Mouse (Mus musculus) left cerebral cortex, adult 2 months (tissue): Measurements from ENCODE around the gene Gm8050. TPM values are rescaled to one million over a fixed set of nuclear protein-coding genes. Genes with fewer than 3 reads are reported as not detected.
"Not testable (repeated sequence)": the region's sequence is repeated elsewhere in the genome, so short reads cannot be mapped to it uniquely, and the experiment has no call there.

ENCODE experiments used
- DNase-seq, 2 experiments: peaks; one replicate each; pipeline ENCODE4 v3.0.0; 2021 to 2022; ENCODE audit warnings: low spot score in 2 of 2, mixed read lengths in 1 of 2; ENCODE audit errors: extremely low spot score in 1 of 2
- H3K27ac ChIP-seq: fragments of 200-600 bp; 2 replicates; pipeline ENCODE4 v1.8.1; 2022
- H3K4me3 ChIP-seq: fragments of 200-600 bp; 2 replicates; pipeline ENCODE4 v1.8.1; 2022
- intact Hi-C: fragments of 180-260 bp; cut with DNase I; formaldehyde crosslinking; loops from one replicate; pipeline ENCODE4 v1.15.1; 2025
- long read RNA-seq, 2 experiments: library from polyadenylated mRNA; stranded (forward); transcript quantifications; one replicate each; pipeline ENCODE4 v2.0.0; 2021; ENCODE audit warnings: borderline mapping rate in 2 of 2
- total RNA-seq, 2 experiments: library from RNA; stranded (reverse); gene quantifications; 2 replicates each; pipeline ENCODE4 v1.2.3; 2021

Gm8050 gene
- not detected for total RNA-seq
- long read RNA-seq, experiment 1, result 0 reads
- long read RNA-seq, experiment 2, result 0 reads

DNA sequence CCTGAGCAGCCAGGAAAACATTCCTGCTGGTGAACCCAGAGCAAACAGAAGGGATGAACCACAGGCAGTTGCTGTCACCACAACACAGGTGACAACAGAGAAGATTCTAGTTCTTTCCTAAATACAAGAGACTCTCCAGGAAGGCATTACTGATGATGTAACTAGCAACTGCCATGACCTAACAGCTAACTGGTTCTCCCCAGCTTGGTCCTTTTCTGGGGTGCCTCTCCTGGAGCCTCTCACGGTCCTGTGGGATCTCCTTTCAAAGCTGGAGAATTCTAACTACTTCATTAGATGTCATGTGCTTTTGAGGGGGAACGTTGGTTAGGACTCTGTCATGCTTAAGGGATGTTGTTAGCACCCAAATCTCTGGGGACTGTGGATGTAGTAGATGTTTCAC, at the start of gene Gm8050:
Gene Gm8050 (minus strand): TSS at position 101 of the 400 bp plus-strand sequence.
- intact Hi-C loops, H3K27ac ChIP-seq, DNase-seq, H3K4me3 ChIP-seq: not testable (repeated sequence)

GRCm38 (mm10) chr14:6757231-6757536, 37.1 kb upstream of the Gm8050 start:
- H3K4me3 ChIP-seq, intact Hi-C loops, H3K27ac ChIP-seq: not testable (repeated sequence)
- peak; percentile 6 to 8 for DNase-seq

DNA sequence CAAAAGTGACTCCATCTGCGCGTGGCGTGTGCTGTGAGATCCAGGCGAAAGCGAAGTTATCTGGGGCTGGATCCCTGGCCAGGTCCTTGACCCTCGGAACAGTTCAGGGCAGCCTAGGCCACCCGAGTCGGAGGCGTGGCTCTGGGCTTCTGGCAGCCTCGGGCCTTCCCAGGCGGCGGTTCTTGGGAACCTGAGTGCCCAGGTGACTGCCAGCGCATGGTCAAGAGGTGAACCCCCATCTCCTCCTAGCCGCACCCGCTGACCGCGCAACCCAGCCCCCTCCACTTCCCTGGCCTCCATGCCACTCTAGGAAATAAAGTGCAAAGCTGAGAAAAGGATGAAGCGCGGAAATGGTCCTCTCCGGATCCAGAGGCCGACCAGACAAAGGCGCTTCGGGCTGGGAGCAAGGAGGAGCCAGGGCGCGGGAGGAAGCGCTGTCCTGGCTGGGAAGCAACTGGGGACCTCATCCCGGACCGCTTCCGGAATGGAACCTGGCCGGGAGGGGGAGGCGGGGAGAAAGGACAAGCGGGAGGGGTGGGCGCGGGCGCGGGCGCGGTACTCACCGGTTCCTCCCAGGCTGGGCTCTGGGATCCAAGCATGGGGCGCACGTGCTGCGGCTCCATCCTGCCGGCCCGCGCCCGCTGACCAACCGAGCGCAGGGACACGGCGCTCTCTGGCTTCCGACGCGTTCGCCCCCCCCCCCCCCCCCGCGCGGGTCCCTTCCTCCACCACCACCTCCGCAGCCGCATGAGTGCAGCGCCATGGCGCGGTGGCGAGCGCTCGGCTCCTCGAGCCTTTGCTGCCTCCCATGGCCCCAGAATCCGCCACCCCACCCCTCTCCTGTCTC, 36.6 kb upstream of the Gm8050 start:
- H3K4me3 ChIP-seq, result peak overlapping the region; percentile 31
- H3K27ac ChIP-seq, intact Hi-C loops: not testable (repeated sequence)
- peak; percentile 7 to 11 for DNase-seq

DNA sequence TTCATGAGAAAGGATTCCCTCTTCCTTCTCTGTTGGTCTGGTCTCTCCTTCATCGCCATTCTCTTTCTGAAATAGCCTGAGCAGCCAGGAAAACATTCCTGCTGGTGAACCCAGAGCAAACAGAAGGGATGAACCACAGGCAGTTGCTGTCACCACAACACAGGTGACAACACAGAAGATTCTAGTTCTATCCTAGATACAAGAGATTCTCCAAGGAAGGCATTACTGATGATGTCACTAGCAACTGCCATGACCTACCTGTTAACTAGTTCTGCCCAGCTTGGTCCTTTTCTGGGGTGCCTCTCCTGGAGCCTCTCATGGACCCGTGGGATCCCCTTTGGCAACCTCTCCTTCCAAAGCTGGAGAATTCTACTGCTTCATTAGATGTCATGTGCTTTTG, 22.2 kb upstream of the Gm8050 start, which contains the start of gene Gm3636:
Gene Gm3636 (minus strand): TSS at position 101 of the 400 bp plus-strand sequence.
- H3K27ac ChIP-seq, DNase-seq, intact Hi-C loops, H3K4me3 ChIP-seq: not testable (repeated sequence)

DNA sequence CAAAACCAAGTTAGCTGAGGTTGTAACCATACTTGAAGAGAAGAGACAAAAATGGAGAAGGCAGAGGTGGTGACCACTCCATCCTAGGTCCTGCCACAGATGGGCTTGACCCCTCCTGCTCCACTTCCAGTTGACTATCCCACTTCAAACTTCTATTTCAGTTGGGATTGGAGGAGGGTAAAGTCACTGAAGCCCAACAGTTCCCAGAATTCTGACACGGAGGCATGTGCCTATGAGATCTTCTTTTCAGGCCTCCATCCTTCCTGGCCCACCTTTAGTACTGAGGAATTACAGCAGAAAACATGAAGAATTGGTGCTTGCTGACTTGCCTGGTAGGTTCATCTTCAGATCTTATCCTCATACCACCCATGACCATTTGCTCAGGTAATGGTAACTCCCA, 36.0 kb downstream of the Gm8050 start, which contains the start of gene Gm10251:
Gene Gm10251 (minus strand): TSS at position 101 of the 400 bp plus-strand sequence.
- H3K4me3 ChIP-seq, H3K27ac ChIP-seq, intact Hi-C loops, DNase-seq: not testable (repeated sequence)

Other genes starting within 250 kb of the Gm8050 start
- not detected for gene Gm8356, start 183.0 kb downstream of the Gm8050 start, total RNA-seq
- under 1 TPM in 1 of 2 experiments, not detected in 1; 0.75 TPM for gene Gm3629, start 129.6 kb downstream of the Gm8050 start, total RNA-seq
- not detected for gene Gm3460, start 97.8 kb downstream of the Gm8050 start, total RNA-seq
- gene Gm10251, start 36.1 kb downstream of the Gm8050 start, total RNA-seq, result not detected
- 1 to 10 TPM; 1.9 to 2.0 TPM for gene Gm3636, start 22.1 kb upstream of the Gm8050 start, total RNA-seq
- gene Gm8362, start 54.2 kb upstream of the Gm8050 start, total RNA-seq, result not detected
- not detected for gene Gm3642, start 120.1 kb upstream of the Gm8050 start, total RNA-seq
- 1 to 10 TPM; 1.4 TPM for gene Gm3667, start 169.7 kb upstream of the Gm8050 start, total RNA-seq